Mouse (Mus musculus) lung, postnatal 10 days (tissue): ENCODE results near the gene Gm21969.

Source experiments
- DNase-seq: peaks from one replicate; pipeline ENCODE4 v3.0.0; 2021

Gm21969 gene

DNA sequence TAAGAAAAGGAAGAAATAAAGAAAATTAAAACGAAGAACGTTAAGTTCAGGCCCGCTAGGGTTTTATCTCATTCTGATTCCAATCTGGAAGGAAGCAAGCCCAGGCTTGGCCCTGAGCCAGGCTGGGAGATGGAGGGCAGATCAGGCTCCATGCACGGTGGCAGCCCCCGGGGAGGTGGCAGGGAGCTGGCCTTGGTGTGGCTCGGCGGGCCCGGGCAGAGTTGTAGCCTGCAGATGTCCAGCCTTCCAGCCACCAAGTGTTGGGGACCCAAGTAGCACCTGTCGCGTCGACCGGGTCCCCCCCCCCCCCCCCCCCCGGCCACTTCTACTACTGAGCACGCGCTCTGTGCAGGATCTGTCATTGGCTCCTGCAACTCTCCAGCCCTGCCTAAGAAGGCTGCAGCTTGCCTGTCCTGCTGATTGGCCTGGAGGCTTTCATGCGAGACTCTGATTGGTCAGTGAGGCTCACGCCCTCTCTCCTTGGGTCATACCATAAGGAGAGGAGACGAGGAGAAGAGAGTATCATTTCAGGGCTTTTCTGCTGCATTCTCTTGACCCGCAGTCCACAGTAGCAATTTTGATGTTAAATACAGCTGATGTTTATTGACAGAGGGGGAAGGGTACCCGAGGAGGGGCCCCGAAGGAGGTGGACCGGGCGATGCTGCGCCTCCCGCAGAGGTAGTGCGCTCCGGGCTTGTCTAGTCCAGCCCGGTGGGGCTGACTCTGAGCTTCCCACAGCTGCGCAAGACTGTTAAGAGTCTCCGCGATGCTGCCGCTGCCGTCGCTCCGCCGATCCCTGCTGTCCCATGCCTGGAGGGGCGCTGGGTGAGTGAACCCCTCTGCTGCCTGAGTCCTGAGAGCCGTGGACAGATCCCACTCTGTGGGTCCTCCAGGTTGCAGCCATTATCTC is 19.6 kb downstream of the Gm21969 start, which contains the start of gene Aldh4a1:
TSS of gene Aldh4a1 (plus strand) at position 494 of the 910 bp plus-strand sequence.
- peak; percentile 94 for DNase-seq

DNA sequence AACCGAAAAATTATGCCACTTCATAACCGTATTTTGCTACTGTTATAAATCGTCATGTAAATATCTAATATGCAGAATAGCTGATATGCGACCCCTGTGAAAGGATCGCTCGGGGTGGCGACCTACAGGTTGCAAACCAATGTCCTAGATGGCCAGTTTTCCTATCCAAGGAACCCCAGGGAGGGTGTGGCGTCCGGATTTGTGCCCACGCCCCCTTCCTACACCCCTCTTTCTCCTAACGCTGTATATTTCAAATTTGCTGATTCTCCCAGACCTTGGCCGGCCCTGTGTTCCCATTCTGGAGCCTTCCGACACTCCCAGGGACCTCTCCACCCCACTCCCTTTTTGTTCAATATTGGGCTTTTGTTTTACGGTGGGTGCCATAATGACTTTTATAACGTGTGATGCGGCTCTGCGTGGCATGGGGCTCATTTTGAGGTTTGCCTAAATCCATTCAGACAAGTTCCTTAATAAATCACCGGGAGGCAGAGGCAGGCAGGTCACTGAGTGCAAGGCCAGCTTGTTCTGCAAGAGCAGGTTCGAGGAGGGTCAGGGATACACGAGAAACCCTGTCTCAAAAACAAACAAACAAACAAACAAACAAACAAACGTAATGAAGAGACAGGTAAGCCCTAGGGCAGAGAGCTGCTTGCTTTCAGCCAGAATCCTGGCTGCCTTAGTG is 20.6 kb downstream of the Gm21969 start:
- no peak for DNase-seq

DNA sequence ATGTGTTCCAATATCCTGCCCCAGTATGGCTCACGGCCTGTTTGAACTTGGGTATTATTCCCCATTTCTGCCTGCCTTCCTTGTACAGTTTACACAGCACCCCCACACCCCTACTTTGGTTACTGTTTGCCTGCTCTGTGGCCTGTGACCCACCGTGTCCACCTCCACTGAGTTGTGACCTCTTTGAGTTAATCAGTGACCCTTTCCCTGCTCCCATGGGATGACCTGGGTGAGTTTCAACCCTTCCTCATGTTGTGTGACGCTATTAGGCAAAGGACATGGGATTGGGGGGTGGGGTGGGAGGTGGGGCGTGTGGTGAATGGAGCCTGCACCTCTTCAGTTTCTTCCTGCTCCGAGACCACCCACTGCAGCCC is 21.1 kb downstream of the Gm21969 start:
- DNase-seq = no peak

DNA sequence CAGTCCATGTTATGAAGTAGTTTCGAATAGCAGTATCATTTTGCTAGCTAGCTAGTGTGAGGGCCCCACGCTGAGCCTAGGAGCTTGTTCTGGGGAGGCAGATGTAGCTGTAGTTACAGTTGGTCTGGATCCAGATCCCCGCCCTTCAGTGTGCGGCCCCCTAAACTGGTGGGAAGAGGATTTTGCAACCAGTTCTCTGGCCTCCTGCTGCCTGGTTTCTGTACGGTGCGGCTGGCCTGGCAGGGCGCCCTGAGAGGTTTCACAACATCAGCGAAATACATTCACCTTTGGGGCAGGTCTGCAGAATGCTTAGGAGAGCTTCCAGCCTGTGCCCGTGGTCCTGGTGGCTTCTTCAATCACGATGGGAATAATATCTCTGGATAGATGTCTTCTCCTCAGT is 21.7 kb downstream of the Gm21969 start:
- peak; percentile 58 for DNase-seq

DNA sequence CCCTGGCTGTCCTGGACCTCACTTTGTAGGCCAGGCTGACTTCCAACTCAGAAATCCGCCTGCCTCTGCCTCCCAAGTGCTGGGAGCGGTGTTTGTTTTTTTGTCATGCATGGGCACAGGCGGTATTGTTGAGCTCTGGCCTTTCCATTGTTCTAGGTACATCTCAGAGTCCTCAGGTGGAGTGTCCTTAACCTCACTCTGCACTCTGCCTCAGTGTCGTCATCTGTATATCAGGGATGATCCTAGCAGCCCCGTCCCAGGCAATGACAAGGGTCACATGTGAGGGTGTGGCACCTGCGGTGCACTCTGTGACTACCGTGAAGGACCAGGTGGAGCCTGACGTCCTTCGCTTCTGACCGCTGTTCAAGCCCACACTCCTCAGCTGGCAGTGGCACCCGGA is 24.4 kb downstream of the Gm21969 start:
- no peak for DNase-seq

DNA sequence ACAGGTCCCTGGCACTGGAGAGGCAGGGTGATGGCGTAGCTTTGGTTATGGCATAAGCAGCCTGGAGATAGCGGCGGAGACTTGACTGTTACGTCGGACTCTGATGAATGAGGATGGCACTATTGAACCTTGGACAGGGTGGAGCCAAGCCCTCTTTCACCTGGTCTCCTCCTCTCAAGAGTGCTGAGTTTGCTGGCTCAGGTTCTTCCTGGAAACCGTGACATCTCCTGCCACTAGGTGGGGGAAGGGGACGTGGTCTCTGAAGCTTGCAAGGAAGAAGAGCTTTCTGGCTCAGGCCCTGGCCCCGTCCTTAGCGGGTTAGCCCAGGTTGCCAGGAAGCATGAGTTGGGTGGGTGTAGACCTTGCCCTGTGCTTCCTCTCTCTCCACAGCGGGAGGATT is 27.2 kb downstream of the Gm21969 start:
- no peak for DNase-seq

DNA sequence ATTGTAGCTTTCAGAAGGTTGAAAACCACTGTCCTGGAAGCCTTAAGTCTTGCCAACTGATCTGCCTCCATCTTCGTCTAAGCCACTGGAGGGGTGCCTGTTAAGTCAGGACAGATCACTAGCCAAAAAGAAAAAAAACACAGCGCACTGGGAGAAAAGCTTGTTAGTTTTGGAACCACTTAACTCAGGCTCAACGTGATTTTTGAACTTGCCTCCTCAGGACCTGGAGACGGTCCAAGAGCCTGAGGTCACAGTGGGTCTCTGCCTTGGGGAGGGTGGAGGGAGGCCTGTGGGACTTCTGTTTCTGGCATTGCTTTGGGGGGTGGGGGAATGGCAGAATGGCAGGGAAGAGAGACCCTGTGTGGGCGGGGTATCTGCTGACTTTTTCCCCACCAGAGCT is 28.2 kb downstream of the Gm21969 start:
- DNase-seq = peak; percentile 55

DNA sequence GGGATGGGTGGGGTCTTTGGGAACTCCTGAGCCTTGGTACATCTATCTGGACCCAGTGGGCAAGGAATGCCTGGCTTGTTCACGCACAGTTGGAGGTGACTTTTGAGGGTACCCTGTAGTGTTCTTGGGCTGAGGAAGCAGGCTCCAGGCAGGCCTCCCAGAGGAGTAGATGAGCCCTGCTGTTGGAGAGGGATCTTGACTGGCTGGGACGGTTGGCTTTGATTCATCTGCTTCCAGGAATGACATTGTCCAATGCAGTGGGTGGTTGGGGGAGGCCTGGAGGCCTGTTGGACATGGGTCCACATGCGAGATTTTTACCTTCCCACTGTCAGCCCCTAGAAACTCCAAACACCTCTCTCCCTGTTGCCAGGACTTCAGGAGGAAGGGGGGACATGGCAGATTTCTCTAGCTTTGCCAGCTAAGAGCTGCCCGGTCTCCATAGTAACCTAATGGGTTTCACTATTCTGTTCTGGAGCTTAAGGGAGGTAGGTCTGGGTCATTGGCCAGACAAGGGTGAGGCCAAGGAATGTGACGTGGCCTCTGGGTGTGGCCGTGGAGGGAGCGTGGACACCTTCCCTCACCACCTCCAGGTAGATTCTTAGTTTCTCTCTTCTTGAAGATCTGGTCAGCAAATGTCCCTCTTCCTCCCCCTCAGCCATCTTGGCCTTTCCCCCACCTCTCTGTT is 28.7 kb downstream of the Gm21969 start:
- no peak for DNase-seq

DNA sequence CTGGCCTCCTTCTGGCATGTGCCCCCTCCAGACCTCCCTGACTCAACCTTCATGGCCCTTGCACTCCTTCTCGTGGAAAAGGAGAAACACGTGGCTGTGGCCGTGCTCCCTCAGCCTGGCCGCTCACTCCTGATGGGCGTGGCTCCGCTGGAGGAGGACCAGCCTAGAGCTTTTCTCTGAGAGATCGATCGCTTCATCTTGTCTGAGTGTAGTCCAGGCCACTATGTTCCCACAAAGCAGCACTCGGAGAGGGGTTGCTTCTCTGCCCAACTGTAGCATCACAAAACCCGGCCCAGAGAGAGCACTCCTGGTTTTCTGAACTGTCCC is 29.2 kb downstream of the Gm21969 start:
- DNase-seq = no peak

DNA sequence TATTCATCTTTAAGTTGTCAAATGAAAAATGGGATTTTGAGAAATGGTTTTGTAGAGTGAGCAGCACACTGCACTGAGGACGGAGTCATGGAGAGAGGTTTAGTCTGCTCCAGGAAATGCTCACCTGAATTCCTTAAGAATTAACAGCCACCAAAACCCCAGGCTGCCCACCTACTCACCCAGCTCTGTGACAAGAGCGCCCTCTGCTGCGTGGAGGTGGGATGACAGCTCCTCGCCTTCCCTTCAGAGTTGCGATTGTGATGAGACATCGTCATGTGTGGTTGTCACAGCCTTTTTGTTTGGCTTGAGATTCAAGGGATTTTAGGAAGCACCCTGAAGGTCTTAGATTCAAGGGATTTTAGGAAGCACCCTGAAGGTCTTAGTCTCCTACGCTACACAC is 33.4 kb downstream of the Gm21969 start:
- peak; percentile 79 for DNase-seq

DNA sequence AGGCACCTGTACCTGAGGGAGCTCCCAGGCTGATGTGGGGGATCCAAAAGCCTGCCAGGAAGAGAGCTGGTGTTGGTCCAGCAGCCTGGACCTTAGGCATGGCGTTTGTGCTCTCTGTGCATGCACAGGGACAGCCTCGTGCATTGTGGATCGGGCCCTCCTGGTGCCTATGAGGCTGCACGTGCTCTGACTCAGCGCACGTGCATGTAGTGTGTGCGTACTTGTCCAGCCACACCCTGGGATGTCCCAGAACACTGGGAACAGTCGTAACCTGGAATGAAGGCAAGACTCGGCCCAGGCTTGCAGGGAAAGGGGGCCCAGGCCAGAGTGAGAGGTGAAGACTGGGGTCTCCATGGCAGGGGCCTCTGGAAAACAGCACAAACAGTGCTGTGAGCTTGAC is 34.9 kb downstream of the Gm21969 start:
- no peak for DNase-seq

DNA sequence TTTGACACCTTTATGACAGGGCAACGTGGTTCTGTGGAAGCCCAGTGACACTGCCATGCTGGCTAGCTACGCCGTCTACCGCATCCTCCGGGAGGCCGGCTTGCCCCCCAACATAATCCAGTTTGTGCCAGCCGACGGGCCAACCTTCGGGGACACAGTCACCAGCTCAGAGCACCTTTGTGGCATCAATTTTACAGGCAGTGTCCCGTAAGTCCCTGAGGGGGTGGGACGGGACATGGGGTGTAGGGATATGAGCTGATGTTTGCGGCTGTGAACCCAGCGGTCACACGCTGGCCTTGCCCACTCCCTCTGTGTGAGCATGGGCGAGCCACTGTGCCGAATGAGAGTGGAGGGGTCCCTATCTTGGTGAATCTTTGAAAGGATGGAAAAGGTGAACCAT is 35.4 kb downstream of the Gm21969 start:
- DNase-seq = no peak

DNA sequence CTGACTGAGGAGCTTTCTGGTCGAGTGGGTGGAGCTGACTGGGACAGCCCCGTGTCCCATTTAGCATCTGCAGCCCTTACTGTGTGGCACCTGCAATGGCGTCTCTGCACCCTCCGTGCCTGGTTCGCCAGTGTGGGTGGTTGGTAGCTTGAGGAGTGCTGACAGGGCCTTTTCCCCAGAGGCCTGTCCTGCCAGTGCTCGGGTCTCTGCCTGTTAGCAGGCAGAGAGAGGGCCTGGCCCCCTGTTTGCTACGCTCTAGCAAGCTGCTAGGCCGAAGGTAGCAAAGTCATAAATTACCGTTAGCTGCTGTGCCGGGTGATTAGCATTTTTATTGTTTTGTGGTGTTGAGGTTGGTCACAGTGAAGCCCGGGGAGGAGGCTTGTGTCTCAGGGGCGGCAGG is 36.8 kb downstream of the Gm21969 start:
- DNase-seq = no peak

DNA sequence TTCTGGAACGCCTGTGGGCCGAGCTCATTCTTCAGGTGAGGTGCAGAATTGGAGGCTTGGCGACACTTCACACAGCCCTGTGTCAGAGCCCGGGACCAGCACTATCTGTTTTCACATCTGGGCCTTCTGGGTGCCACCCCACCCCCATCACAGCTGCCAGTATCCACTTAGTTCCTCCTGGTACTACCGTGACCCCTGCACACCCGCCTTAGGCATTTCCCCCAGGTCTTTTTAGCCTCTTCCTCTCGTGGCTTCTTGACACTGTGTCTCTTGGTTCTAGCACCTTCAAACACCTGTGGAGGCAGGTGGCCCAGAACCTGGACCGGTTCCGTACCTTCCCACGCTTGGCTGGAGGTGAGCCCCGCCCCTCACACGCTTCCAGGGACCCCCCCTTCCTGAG is 37.3 kb downstream of the Gm21969 start:
- DNase-seq = no peak

DNA sequence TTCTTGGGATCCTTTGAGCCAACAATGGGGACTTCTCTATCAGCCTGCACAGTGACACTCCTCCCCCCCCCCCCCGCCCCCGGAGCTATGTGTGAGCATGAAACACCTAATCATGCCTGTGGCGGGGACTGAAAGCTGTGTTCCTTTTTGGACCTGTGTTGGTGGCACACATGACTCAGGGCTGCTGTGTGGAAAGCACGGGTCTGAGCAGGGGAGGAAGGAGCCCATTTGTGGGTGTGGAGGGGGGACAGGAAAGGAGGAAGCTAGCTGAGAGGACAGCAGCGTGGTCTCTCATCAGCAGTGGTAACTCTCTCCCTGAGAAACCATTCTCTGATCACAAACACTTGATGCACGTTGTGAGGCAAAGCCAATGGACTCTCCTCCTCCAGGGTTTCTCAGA is 37.8 kb downstream of the Gm21969 start:
- no peak for DNase-seq

DNA sequence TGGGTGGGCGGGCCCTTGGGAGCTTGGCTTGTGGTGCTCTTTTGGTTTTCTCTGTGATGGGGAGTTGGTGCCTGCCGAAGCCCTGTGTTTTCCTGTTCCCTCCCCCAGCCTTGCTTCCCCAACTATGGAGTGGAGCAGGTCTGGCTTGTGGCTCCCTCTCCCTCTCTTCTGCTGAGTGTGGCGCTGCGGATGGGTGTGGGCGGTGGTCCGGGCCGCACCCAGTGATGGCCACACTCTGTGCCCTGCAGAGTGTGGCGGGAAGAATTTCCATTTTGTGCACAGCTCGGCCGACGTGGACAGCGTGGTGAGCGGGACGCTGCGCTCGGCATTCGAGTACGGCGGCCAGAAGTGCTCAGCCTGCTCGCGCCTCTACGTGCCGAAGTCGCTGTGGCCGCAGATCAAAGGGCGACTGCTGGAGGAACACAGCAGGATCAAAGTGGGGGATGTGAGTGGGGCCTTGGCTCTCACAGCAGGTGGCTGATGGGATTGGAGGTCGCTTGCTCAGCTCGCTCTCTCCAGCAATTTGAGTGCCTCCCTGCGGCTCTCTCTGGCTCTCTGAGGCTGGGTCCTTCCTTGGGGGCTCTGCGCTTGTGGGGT is 38.9 kb downstream of the Gm21969 start:
- peak; percentile 20 for DNase-seq

DNA sequence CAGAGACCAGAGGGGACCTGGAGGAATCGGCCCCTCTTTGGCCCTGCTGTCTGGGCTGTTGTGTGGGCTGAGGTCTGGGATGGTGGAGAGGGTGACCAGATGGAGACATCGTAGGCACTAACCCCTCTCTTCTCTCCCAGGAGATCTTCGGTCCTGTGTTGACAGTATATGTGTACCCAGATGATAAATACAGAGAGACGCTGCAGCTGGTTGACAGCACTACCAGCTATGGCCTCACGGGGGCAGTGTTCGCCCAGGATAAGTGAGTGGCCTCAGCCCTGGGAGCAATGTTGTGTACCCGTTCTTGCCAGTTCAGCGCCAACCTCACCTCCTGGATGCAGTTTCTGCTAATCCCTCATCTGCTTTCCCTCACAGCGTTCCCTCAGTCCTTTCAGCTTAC is 41.0 kb downstream of the Gm21969 start:
- peak; percentile 82 for DNase-seq

DNA sequence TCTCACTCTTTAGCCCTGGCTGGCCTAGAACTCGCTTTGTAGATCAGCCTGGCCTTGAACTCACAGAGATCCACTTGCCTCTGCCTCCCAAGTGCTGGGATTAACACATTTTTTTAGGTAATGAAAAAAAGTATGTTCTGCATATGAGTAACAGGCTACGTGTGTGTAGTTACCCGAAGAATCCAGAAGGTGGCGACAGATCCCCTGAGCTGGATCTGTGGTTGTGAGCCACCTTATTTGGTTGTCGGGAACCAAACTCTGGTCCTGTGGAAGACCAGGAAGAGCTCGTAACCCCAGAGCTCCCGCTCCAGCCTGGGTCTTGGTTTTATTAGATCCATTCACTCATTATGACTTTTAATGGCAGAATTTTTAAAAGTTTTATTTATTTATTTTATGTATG is 43.9 kb downstream of the Gm21969 start:
- DNase-seq = no peak

DNA sequence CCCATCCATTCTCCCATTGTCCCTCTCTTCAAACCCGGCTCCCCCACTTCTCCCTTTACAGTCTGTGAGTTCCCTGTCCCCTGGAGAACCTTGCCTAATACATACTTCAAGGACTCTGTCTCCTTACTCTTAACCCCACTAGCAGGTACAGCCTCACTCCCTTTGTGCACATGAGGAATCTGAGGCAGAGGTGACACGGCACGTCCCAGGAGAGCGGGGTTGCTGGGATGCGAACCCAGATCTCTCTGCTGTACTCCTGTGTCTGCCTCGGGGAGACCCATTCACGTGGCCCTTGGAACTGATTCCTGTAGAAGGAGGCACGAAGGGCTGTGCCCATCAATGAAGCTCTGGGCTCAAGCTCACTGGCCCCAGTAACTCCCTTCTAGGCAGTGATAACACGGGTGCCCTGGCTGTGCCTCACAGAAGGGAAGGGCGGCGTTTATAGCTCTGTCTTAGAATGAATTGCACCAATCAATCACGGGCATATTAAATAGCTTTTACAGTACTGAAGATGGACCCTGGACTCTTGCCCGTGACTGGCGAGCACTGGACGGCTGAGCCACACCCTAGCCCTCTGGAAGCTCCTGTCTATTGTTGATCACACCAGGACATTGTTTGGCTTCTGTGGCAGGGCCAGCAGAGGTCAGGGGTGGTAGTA is 47.2 kb downstream of the Gm21969 start:
- DNase-seq = no peak

DNA sequence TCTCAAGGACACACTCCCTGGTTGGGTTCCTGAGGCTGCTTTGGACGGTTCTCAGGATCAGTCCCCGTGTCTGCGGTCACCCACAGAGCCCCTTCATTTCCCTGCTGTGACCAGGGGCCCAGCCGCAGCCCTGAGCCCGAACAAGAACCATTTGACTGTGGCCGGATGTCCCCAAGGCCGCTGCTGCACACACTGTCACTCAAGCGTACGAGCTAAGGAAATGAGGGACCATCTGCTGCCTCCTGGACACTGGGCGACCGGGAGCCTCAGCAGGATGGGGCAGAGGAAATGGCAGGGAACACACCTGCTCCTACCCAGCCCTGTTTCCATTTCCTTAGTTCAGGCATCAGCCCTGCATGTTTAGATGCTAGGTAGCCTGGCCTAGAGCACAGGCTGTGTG is 47.9 kb downstream of the Gm21969 start:
- no peak for DNase-seq

DNA sequence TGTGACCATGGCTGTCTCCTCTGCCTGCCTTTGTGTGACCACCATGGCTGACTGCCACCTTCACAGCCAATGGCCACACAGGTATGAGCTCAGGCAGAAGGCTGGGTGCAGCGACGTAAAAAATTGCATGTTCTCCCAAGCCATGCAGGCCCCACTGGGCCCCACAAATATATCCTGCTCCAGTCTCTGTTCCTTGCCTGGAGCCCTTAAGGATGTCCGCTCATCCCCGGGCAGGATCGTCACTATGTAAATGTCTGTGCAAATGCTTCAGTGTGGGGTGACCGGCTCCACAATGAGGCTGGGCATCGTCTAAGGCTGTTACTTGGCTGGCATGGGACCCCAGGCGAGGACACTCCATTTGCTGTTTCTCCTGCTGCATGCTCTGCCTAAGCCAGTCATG is 50.3 kb downstream of the Gm21969 start, which contains the start of gene Tas1r2:
TSS of gene Tas1r2 (plus strand) at position 301 of the 400 bp plus-strand sequence.
- no peak for DNase-seq

DNA sequence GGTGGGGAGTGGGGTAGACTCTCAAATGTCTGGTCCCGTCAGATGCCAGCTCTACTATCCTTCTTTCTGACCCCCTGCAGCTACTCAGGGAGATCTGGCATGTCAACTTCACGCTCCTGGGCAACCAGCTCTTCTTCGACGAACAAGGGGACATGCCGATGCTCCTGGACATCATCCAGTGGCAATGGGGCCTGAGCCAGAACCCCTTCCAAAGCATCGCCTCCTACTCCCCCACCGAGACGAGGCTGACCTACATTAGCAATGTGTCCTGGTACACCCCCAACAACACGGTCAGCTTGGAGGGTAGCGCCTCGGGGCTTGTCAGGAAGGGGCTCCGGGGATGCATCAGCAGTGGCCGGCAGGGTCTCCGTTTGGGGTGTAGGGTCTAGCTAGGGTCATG is 58.9 kb downstream of the Gm21969 start:
- no peak for DNase-seq

DNA sequence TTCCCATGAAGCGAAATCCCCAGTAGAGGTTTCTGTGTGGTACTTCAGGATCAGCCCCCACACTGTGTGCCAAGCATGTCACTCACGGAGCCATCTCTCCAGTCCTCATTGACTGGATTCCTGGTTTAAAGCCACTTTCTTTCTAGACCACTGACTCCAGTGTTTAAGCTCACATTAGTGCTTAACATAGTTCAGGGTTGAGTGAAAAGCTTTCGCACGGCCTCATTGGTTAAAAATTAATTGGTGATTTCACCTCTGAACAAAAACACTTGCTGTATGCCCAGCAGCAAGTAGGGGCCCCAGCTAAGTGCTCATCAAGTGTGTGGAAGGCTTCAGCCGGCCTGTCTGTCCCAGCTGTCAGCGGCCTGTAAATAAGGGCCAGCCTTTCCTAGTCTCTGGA is 64.6 kb downstream of the Gm21969 start:
- DNase-seq = no peak
